Mouse (Mus musculus) lung, postnatal 36 days (tissue): ENCODE data around the gene Psmb8.

Experiments
- DNase-seq: peaks from one replicate; pipeline ENCODE4 v3.0.0; 2022; ENCODE audit warnings: mixed read lengths

Psmb8 gene

DNA sequence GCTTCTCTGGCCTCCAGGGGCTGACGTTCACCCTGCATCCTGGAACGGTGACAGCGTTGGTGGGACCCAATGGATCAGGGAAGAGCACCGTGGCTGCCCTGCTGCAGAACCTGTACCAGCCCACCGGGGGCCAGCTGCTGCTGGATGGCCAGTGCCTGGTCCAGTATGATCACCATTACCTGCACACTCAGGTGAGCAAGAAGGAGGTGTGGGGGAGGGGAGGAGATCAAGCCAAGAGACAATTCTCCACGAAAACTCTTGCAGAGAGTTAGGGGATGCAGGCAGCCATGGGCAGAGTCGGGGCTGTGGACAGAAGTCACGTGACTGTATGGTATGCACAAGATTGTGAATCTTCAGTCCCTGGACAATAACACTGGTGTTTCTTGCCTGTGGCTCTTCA, 4.1 kb upstream of the Psmb8 start:
- DNase-seq, result no peak

DNA sequence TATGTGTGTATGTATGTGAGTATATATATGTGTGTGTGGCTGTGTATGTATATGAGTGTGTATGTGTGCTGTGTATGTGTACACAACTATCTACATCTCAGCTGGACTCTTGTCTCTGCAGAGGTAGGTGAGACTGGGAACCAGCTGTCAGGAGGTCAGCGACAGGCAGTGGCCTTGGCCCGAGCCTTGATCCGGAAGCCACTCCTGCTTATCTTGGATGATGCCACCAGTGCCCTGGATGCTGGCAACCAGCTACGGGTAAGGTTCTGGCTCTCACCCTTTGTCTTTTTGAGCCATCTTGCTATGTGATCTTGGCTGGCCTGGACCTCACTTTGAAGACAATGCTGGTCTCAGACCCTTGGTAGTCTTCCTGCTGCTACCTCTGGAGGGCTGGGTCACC, 2.8 kb upstream of the Psmb8 start:
- no peak for DNase-seq

DNA sequence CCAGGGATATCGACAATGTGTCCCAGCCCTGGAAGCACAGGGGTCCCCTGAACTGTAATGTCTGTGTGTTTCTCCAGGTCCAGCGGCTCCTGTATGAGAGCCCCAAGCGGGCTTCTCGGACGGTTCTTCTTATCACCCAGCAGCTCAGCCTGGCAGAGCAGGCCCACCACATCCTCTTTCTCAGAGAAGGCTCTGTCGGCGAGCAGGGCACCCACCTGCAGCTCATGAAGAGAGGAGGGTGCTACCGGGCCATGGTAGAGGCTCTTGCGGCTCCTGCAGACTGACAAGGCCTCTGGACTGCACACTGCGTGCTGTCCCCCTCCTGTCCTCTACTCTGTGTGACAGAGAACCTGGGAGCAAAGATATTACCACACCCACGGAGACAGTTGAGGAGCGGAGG, 1.0 kb upstream of the Psmb8 start:
- DNase-seq, result peak; percentile 29

DNA sequence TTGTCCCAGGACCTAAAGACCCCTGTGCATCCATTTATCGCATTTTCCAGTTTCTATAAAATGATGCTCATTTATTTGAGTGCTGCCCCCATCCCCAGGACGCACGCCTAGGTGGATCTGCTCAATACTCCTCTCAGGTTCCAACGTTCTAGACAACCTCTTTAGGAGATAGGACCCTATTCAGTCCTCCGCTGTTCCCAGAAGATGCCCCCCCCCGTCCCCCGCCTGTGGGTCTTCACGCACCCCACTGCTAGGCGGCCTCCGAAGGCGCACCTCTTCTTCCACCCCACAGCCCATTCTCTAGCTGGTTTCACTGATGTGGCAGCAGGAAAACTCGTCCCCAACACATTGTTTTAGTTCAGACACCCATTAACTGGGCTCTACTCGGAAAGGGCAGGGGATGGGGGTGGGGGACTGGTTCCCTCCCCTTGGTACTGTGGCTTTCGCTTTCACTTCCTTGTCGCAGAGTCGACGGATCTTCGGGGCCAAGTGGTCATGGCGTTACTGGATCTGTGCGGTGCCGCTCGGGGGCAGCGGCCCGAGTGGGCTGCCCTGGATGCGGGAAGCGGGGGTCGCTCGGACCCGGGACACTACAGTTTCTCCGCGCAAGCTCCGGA, 491 bp downstream of the Psmb8 start:
- peak; percentile 89 for DNase-seq

DNA sequence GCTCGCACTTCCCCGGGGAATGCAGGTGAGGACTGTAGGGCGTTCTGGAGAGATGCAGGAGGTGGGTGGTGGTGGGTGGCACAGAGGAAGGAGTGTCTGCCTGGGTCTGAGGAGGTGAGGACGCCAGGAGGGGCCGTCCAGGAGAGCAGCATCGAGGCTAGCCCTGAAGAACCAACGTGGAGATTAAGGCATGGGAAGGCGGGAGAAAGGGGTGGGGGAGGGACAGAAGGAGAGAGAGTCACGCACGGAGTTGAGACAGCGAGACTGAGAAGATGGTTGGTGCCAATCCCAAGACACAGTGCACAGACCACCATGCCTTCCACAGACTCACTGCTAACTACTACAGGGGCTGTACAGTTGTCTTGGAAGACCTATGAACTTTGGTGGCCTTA, 996 bp downstream of the Psmb8 start:
- DNase-seq, result no peak

DNA sequence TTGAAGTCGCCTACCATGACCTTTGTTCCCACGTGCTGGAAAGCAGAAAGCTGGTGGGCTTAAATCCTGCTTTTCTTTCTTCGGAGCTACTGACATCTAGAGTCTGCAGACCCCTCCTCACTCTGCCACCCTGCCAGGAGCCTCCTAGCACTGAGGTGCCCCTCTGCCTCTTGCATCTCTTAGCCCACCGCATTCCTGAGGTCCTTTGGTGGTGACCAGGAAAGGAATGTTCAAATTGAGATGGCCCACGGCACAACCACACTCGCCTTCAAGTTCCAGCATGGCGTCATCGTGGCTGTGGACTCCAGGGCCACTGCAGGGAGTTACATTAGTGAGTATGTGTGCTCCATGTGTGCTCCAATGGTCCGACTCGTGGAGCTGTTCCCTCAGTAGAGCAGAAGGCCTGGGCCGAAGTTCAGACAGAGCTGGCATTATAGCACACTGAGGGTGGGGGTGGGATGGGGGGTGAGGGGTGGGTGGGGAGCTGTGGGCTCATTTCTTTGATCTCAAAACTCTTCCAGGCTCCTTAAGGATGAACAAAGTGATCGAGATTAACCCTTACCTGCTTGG, 1.6 kb downstream of the Psmb8 start:
- no peak for DNase-seq

DNA sequence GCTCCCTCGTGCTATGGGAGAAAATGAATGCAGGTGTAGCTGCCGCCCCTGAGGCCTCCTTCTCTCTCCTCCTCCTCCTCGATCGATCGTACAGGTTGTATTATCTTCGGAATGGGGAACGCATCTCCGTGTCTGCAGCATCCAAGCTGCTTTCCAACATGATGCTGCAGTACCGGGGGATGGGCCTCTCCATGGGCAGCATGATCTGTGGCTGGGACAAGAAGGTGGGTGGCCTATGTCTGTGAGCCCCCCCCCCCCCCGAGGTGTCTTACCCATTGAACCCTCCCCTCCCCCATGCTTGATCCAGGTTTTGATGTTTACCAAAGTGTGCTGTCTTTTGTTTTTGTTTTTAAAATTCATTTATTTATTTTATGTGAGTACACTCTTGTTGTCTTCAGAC, 2.5 kb downstream of the Psmb8 start:
- DNase-seq, result no peak

DNA sequence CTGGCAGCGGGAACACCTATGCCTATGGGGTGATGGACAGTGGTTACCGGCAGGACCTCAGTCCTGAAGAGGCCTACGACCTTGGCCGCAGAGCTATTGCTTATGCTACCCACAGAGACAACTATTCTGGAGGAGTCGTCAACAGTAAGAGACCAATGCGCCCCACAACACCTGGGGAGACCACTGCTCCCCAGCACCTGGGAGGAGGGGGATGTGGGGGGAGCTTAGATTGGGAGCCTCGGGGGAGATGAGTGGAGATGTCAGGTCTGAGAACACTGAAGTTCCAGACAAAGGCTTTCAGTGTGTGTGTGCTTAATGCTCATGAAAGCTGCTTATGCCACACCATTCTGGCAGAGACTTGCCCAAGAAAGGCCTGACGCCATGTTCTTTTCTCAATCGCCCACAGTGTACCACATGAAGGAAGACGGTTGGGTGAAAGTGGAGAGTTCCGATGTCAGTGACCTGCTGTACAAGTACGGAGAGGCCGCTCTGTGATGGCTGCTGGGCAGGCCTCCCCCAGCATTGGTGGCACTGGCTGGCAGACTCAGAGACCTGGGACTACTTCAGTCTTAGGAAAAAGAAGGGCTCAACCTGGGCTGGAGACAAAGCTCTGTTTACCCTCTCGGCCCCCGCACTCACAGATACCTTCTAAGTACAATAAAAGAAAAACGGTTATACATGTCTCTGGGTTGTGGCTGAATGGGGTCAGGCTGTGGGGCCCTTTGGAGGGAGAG, 3.4 kb downstream of the Psmb8 start:
- no peak for DNase-seq

DNA sequence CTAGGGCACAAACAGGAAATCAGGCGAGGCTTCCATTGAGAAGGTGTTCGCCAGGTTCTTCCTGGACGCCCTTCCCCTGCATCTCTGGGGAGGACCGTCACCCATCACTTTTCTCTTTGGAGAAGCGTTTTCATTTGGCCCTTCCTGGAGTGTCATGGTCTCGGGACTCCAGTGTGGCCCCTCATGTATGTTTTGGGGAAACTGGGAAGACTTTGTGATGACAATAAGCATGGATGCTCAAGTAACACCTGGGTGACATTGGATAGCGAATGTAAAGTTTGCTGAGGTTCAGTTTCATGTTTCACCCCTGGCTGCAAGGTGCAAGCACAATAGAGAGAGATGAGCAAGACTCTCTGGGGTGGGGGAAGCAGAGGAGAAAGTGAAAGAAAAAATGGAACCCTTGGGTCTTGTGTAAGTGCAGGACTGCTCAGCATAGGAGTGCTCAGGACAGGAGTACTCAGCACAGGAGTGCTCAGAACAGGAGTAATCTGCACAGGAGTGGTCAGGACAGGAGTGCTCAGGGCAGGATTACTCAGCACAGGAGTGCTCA, 4.1 kb downstream of the Psmb8 start:
- DNase-seq, result no peak

DNA sequence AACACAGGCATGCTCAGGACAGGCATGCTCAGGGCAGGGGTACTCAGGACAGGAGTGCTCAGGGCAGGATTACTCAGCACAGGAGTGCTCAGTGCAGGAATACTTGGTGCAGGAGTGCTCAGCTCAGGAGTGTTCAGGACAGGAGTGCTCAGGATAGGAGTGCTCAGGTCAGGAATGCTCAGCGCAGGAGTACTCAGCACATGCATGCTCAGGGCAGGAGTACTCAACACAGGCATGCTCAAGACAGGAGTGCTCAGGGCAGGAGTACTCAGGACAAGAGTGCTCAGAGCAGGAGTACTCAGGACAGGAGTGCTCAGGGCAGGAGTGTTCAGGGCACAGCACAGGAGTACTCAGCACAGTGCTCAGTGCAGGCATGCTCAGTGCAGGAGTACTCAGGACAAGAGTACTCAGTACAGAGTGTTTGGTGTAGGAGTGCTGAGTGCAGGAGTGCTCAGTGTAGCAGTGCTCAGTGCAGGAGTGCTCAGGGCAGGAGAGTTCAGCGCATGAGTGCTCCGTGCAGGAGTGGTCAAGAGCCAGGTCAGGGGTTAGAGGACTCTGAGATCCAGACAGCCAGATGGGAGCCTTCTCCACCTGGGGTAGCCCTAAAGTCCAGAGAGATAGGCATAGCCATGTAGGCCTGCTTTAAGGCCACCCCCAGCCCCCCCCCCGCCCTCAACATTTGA, 5.4 kb downstream of the Psmb8 start:
- no peak for DNase-seq

DNA sequence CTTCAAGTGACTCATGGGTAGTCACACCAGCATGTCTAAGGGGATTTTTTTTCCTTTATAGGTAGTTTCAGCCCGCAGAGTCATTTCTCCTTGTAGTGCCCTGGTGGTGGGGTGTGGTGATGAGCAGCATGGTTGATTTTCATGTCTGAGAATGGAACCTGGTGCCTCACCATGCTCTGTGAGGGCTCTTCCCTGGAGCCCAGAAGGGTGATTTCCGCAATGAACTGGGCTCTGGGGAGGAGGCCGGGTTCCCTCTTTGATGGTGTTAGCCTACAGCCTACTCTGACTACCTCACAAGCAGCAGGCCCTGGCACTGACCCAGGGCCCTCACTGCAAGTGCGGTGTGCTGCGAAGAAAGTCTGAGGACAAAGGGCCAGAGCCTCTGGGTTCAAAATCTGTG, 5.9 kb downstream of the Psmb8 start, which contains the start of gene Tap2:
Tap2 (plus strand) TSS at position 84 of the 400 bp plus-strand sequence.
- no peak for DNase-seq

DNA sequence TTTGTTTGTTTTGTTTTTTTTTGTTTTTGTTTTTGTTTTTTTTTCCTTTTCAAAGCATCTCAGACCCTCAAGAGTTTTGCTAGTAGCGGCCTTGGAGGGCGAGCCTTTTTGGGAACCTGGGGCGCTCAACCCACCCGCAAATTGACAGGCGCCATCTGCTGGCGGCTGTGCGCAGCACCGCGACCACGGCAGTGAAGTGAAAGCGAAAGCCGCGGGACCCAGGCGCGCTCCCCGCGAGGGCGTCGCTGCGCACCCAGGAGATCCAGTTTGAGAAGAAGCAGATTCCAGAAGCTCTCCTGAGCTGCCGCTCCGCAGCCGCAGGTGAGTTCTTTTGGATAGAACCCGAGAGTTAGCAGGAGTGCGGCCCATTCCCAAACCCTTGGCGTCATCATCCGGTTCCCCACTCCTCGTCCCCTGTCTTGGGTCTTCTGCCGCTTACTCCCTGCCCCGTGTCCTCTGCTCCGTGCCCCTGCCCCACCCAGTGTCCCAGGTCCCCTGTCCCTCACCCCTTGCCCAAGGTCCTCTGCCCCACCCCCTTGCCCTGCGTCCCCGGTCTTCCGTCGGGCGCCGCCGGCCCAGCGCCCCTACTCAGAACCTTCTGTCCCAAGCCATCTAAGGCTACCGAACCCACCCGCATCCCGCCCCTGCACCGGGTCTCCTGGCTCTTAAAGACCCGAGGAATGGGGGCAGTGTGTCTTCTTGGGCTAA, 6.9 kb downstream of the Psmb8 start:
- peak; percentile 95 for DNase-seq

DNA sequence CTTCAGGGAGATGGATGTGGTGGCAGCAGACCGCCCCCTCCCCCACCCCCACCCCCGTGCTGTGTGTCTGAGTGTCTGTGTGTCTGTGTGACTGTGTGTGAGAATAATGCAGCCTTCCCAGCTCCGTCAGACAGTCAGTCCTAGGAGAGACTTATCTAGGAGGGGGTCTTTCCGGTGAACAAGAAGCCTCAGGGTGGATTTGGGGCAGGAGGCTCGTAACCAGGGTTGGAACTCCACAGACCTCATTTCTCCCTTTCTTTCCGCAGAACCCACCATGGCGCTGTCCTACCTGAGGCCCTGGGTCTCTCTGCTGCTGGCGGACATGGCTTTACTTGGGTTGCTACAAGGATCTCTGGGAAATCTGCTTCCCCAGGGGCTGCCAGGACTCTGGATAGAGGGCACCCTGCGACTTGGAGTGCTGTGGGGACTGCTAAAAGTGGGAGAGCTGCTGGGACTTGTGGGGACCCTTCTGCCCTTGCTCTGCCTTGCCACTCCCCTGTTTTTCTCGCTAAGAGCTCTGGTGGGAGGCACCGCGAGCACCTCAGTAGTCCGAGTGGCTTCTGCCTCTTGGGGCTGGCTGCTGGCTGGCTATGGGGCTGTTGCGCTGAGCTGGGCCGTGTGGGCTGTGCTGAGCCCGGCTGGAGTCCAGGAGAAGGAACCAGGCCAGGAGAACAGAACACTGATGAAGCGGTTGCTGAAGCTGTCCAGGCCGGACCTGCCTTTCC, 7.7 kb downstream of the Psmb8 start:
- peak; percentile 34 for DNase-seq

DNA sequence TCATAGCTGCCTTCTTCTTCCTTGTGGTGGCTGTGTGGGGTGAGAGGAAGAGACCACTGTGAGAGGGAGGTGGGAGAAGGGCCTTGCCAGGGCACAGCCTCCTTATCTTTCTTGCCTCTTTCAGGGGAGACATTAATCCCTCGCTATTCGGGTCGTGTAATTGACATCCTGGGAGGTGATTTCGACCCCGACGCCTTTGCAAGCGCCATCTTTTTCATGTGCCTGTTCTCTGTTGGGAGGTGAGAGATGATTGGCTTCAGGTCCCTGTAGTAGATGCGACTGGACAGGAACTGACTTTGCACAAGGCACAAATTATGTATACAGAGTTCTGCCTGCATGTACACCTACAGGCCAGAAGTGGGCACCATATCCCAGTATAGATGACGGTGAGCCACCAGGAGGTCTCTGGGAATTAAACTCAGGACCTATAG, 8.2 kb downstream of the Psmb8 start:
- peak; percentile 74 for DNase-seq

DNA sequence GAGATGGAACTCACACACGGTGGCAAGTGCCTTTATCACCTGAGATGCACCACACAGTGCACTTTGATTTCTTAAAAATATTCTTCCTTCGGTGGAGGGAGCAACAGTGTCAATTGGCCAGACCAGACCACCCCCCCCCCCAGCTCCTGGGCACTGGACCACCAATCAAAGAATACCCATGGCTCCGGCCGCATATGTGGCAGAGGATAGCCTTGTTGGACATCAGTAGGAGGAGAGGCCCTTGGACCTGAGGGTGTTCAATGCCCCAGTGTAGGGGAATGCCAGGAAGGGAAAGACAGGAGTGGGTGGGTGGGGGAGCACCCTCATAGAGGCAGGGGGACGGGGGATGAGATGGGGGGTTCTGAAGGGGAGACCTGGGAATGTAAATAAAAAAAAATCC, 9.2 kb downstream of the Psmb8 start:
- no peak for DNase-seq

DNA sequence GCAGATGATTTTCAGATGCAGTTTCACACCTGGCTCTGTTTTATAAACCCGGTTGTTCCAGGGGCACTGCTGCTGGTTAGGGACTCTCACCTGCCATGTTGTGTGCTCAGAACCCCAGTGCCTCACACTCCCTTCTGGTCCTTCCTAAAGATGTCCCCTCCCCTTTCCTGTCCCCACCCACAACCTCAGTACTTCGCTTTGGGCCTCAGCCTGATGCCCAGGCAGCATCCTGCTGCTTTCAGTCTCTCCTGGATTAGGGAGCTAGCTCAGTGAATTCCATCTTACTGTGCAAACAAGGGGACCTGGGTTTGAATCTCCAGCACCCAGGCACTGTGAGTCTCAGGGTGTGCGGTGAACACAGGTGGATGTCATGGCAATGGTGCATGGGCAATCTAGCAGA, 9.9 kb downstream of the Psmb8 start:
- peak; percentile 22 for DNase-seq

DNA sequence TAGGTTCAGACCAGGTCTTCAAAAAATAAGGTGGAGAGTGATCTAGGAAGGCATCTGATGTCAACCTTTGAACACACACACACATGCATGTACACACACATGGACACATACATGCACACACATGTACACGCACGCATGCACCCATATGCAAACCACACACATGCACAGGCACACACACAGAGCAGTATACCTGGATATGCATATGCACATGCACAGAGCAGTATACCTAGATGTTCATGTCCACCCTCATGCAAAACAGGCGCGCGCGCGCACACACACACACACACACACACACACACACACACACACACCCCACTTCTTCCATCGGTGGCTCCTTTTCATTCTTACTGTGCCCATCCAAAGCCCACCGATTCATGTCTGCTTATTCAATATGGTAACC, 10.3 kb downstream of the Psmb8 start:
- no peak for DNase-seq

DNA sequence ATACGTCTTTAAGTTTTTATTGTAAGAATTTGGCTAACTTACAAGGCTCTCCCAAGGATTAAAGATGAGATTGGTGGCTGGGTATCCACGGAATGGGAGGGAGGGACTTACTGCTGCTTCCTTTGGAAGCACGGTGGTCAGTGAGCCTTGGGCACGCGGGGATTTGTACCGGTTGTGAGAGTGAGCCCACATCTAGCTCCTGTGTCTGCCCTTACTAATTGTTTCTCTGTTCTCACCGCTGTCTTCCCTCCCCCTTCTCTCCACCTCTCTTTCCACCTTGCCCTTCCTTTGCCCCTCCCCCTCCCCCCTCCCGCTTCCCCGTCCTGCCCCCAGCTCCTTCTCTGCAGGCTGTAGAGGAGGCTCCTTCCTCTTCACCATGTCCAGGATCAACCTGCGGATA, 10.9 kb downstream of the Psmb8 start:
- DNase-seq, result no peak

DNA sequence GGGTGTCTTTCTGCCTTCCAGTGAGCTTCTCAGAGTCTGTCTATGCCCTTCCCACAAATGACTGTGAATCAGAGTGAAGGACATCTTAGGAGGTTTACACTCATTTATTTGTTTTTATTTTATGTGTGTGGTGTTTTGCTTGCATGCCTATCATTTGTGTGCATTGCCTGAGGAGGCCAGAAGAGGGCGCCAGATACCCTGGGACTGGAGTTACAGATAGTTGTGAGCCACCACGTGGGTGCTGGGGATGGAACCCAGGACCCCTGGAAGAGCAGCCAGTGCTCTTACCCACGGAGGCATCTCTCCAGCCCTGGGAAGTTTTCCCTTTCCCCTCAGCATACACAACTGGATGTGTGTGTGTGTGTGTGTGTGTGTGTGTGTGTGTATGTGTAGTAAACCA, 12.2 kb downstream of the Psmb8 start:
- no peak for DNase-seq

DNA sequence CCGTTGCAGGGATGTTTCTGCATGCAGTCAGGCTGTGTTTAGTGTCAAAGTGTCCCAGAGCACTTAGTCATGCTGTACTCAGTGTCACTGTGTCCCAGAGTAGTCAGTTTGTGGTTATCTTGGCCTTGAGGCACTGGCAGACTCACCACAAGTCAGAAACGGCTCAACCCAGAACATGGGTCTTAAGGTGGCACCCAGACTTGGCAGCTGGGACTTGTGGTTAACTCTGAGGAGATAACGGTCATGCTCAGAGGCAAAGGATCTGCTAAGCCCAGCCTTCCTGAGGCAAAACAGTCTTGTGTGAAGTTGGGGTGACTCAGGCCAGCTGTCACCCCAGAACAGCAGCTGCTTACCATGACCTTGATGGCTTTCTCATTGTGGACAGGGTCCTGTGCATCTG, 13.1 kb downstream of the Psmb8 start:
- no peak for DNase-seq

DNA sequence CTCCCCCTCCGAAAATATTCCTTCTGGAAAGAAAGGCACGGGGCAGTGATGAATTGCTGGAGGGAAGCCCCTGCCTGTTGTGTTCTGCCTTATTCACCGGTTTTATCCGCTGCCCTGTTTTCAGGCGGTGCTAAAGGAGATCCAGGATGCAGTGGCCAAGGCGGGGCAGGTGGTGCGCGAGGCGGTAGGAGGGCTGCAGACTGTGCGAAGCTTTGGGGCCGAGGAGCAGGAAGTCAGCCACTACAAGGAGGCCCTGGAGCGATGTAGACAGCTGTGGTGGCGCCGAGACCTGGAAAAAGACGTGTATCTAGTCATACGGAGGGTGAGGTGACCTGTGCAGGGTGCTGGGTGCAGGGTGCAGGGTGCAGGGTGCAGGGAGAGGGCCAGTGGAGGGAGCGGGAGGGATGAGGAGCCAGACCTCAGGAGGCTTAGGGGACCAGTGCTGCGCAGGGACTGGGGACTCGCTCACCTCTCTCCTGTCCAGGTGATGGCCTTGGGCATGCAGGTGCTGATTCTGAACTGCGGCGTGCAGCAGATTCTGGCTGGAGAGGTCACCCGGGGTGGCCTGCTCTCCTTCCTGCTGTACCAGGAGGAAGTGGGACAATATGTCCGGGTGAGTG, 14.3 kb downstream of the Psmb8 start:
- no peak for DNase-seq

DNA sequence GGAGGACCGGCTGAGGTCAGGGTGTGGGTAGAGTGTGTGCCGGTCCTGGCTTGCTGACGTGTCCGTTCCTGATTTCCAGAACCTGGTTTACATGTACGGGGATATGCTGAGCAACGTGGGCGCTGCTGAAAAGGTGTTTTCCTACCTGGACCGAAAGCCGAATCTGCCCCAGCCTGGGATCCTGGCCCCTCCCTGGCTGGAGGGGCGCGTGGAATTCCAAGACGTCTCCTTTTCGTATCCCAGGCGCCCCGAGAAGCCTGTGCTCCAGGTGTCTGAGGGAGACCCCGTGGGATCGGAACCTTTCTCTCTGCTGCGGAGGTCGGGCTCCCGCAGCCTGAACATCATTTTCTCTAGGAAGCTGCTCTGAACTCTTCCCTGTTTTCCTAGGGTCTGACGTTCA, 16.4 kb downstream of the Psmb8 start:
- no peak for DNase-seq
